Mouse (Mus musculus): ENCODE results near the gene Fkbp8. TPM values are rescaled to one million over a fixed set of nuclear protein-coding genes. Genes with fewer than 3 reads are reported as not detected.
A peak's percentile ranks its signal among the peaks of the same experiment; 100 is the strongest.

The Fkbp8 gene
- total RNA-seq, 2 experiments from 2014 or later: 28.9 to 94.6 TPM

DNA sequence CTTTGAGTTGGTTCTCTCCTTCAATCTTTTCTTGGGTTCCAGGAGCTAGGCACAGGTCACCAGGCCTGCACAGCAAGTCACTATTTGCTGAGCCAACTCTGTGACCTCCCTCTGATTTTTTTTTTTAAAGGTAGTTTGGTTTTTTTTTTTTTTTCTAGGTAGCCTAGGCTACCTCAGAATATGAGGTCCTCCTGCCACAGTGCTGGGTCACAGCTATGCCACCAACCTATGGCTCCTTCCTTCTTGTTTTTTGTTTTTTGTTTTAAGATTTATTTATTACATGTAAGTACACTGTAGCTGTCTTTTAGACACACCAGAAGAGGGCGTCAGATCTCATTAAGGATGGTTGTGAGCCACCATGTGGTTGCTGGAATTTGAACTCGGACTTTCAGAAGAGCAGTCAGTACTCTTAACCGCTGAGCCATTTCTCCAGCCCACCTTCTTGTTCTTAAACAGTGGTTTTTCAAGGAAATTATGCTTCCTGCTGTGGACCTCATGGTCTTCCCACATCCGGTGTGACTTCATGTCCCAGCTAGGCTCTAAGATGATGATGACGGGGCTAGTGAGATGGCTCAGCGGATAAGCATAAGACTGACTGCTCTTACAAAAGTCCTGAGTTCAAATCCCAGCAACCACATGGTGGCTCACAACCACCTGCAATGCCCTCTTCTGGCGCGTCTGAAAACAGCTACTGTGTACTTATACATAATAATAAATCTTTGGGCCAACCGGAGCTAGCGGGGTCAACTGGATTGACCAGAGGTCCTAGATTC is 22.1 kb downstream of the Fkbp8 start:
- no peak for ATAC-seq (replicated peaks; ENCODE audit: low FRiP score, poor library complexity, severe bottlenecking)

DNA sequence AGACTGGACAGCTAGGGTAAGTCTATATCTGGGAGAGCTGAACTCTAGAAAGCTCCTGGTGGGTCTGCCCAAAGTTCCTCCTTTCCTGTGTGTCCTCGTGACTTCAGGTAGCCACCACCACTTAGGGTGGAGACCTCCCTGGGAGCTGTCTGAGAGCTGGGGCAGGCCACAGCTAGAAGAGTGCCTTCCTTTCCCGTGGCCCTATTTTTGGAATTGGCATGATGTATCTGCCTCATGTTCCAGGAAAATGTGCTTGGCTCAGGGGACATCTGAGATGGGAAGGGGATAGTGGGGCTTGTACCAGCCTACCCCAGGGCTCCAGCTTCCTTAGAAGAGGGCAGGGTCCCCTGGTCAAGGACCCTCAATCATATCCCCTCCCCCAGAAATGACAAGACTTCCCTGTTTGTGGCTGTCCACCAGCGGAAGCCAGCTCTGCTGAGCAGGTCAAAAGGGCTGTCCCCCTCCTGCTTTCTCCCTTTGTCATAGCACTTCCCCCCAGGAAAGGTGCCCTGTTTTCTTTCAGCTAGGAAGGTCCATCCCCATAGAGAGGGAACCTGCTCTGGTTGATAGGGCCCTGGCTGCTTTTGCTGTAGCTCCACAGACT is 24.1 kb downstream of the Fkbp8 start:
- ATAC-seq (replicated peaks; ENCODE audit: low FRiP score, poor library complexity, severe bottlenecking): no peak

DNA sequence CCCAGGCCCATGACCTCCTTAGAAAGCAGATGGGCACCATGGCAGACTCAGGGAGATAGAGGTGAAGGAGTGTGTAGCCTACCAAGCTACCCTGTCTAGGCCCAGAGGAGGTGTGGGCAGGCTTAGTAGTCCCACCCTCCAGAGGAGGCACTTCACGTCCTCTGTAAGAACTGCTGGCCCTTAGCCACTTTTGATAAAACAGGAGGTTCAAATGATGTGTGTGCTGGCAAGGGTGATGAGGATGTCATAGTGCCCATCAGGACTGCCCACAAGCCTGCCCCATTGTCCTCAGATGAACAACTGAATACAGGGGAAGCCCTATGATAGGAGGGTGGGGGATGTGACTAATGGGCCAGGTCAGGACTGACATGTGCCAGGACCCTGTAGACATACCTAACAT is 25.3 kb downstream of the Fkbp8 start:
- ATAC-seq (replicated peaks; ENCODE audit: low FRiP score, poor library complexity, severe bottlenecking): no peak

DNA sequence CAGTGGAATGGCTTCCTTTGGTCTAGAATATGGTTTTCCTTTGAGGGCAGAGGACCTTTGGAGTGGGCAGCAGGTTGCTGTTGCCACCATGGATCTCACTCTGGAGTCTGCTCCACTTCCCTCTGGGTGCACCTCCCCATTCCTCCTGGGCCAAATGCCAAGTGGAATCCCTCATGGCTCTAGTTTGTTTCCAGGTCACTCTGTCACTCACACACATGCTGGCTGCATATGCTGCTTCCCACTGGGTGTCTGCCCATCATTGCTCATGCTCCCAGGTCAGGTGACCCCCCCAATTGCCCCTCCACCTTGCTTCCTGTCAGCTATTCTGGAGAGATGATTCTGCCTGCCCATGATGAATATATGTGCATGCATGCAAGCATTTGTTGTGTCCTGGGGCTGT is 26.2 kb downstream of the Fkbp8 start:
- ATAC-seq (replicated peaks; ENCODE audit: low FRiP score, poor library complexity, severe bottlenecking): no peak

DNA sequence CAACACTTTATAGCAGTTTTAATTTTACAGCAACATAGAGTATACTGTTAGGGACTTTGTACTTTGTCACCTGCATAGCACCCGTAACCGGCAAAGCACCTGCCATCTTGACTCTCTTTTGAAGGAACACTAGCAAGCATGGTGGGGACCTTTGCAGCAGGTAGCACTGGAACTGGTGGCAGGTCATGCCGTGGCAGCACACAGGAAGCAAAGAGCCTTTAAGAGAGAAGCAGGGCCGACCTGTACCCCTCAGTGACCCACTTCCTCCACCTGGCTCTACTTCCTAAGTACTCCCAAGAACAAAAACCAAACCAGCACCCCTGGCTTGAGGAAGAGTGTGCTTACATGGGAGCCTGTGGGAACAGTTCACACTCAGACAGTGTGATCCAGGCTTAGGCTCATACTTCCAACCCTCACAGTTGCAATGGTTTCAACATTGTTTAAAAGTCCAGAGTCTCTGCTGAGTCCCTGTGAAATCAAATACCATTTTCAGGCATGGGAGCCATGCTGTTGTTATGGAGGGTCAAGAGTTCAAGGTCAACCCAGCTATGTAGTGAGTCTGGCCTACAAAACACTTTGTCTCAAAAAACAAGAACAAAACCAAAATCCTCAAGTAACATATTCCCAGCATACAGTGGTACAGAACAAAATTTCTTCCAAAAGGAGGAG is 27.7 kb downstream of the Fkbp8 start:
- no peak for ATAC-seq (replicated peaks; ENCODE audit: low FRiP score, poor library complexity, severe bottlenecking)

DNA sequence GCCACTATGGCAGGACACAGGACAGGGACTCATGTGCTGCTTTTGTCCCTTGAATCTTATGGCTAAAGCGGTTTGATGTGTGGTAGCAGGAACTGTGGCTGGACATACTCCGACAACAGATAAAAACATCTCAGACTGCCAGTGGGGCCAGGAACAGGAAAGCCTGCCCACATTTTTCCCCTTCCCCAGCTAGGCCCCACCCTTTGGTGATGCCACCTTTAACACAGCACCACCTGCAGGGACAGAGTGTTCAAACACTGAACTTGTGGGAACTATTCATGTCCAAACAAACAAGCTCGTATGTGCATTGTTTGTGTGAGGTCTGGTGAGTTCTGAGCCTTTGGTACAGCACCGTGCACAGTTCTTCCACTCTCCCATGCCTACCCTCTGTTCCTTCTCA is 30.8 kb downstream of the Fkbp8 start:
- ATAC-seq (replicated peaks; ENCODE audit: low FRiP score, poor library complexity, severe bottlenecking): no peak

DNA sequence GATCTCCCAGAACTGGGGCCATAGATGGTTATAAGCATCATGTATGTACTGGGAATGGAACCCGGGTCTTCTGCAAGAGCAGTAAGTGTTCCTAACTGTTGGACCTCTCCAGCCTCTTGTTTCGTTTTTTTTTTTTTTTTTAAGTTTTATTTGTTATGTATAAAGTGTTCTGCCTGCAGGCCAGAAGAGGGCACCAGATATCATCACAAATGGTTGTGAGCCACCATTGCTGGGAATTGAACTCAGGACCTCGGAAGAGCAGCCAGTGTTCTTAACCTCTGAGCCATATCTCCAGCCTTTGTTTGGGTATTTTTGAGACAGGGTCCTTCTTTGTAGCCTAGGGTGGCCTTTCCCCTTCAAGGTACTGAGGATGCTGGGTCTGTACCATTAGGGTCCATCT is 31.5 kb downstream of the Fkbp8 start:
- ATAC-seq (replicated peaks; ENCODE audit: low FRiP score, poor library complexity, severe bottlenecking): no peak

DNA sequence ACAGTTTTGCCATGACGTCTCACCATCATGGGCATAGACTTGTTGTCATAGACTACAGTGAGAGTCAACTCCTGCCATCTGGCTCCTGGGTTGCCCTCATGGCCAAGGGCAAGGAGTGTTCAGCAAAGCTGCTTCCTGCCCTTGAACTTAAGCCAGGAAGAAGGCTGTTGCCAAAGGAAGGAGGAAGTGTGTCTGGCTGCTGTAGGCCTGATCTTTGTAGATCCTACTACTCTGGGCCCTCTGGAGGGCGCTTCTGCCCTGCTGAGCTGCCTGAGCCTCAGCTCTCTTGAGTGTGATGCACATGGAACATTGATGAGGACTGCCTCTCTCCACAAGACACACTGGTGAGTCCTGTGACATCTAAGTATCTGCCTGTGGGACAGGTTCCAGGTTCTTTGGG is 32.6 kb downstream of the Fkbp8 start:
- no peak for ATAC-seq (replicated peaks; ENCODE audit: low FRiP score, poor library complexity, severe bottlenecking)

DNA sequence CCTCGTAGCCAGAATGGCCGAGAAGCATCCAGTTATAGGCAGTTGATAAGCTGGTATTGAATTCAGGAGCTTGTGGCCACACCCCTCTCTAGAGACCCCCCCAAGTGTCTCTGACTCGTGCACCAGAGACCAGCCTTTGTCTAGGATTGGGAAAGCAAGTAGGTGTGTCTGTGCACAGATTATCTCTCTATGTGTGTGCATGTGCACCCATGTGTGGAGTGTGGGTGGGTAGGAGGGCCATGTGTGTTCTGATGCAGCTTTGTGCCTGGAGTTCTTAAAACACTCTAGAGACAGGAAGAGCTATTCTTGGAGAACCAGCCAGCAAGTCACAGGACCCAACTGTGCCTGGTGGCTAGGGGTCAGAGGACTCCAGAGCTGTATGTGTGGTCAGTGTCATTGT is 33.0 kb downstream of the Fkbp8 start:
- ATAC-seq (replicated peaks; ENCODE audit: low FRiP score, poor library complexity, severe bottlenecking): no peak

DNA sequence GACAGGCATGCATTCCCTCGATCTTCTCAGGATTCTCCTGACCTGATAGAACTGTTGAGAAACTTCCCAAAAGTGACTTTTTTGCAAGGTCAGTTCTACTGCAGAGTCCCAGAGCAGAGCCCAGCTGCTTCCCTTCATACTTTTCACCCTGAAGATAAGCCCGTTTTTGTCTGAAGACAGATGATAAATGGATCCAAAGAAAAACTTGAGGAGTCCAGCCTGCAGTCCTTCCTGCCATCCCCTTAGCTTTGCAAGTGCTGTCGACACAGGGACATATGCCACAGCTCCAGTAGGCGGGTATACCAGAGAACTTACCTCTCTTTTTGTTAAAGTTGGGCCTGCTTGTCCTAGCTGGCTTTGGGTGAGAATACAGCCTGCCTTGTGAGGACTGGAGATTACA is 33.8 kb downstream of the Fkbp8 start:
- ATAC-seq (replicated peaks; ENCODE audit: low FRiP score, poor library complexity, severe bottlenecking): no peak

DNA sequence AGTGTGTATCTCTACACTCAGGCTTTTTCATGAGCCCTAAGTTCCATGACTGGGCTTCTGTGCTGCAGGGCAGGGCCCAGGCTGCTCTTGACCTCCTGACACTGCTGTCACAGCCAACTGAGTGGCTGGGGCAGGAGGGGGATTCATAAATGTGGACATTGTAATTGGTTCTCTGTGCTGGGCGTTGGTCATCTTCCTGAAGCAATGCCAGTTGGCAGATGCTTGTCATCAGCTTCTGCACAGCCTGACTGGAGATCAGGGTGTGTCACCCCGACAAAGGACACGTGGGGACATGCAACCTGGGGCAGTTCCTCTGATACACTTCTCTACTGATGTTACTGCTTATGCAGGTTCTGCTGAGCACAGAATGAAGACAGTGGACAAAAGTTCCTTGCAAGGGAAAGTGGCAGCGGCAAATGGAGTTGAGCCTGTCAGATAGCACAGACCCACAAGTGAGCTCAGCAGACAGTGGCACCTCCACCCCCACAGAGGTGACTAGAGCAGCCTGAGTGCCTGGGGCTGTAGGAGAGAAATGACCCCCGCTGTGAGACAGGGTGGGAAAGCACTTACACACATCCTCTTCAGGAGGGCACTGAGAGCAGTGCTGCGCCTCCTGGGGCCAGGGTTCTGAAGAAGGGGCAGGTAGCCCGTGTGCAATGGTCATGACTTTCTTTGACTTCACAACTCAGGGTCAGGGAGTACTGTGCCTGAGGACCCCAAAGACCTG is 34.4 kb downstream of the Fkbp8 start:
- ATAC-seq (replicated peaks; ENCODE audit: low FRiP score, poor library complexity, severe bottlenecking): peak; percentile 47

DNA sequence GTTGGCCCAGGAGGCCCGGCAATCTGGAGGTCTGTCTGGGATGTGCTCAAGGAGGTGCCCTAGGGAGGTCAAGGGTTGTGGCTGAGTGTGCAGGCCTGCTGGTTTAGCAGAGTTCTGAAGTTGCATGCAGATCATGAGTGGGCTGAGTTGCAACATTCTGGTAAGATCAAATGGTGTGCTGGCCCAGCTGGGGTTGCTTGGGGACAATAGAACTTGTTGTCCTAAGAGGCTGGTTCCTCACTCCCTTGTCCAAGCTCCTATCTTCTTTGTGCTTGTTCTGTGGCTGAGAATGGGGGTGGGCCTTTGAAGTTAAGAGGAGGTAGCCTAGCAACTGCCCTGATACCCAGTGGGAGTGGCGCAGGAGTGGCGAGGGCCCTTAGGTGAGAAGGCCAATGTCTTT is 35.3 kb downstream of the Fkbp8 start:
- ATAC-seq (replicated peaks; ENCODE audit: low FRiP score, poor library complexity, severe bottlenecking): no peak

DNA sequence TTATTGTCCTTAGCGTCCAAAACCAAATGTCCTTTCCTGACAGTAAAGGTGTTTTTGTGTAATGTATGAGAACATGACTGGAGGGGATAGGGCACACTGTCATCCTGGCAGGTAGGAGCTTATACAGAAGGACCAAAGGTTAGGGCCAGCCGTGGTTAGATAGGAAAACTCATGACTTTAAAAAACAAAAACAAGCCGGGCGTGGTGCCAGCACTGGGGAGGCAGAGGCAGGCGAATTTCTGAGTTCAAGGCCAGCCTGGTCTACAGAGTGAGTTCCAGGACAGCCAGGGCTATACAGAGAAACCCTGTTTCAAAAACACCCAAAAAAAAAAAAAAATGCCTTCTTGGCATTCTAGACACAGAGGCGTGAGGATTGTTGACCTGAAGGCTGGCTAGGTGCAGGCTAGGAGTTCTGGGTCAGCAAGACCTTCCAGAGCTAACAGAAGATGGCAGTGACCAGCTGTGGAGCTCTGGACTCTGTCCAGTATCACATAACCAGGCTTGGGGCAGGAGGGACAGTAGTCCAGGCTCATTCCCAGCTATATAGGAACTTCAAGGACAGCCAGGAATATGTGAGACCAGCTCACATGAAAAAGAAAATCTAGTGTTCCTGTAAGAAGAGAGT is 36.4 kb downstream of the Fkbp8 start:
- ATAC-seq (replicated peaks; ENCODE audit: low FRiP score, poor library complexity, severe bottlenecking): no peak

DNA sequence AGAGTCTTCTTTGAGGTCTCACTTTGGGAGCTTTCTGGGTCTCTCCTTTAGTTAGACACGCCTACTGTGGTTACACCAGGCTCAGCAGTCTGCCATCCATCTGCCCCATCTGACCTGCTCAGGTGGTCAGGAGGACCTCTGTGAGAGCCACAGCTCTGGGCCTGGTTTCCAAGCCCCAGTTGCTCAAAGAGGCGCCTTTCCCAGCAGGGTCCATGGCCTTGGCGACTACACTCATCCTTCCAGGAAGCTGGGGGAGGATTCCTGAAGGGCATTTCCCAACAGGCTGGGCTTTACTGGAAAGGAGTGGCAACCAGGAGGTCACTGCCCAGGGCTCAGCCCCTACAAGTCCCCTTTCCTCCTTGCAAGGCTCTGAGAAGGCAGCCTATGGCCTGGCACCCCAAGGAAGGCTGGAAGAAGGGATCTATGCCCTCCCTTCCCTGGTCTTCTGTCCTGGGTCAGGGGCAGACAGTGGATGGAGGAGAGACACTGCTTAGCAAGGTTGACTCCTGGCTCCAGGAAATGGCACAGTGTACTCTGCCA is 37.2 kb downstream of the Fkbp8 start:
- no peak for ATAC-seq (replicated peaks; ENCODE audit: low FRiP score, poor library complexity, severe bottlenecking)

DNA sequence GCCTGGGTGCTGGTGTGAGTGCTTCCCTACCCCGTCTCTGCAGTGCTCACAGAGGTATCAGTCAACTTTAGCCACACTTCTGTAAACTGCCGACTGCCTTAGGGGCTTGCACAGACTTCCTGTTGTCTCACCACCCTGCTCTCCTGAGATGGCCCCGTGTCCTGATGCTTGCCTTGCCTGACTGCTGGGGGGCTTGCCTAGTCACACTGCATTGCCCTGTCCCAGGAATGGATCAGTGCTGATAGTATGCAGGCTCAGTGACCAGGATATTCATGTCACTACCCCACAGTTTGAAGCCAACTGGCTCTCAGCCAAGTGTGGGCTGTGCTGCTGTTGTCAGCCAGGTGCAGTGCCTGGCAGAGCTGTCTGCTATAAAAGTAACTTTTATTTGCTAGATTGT is 38.0 kb downstream of the Fkbp8 start:
- peak; percentile 49; the same call in 1 of the 2 replicates for ATAC-seq (replicated peaks; ENCODE audit: low FRiP score, poor library complexity, severe bottlenecking)

DNA sequence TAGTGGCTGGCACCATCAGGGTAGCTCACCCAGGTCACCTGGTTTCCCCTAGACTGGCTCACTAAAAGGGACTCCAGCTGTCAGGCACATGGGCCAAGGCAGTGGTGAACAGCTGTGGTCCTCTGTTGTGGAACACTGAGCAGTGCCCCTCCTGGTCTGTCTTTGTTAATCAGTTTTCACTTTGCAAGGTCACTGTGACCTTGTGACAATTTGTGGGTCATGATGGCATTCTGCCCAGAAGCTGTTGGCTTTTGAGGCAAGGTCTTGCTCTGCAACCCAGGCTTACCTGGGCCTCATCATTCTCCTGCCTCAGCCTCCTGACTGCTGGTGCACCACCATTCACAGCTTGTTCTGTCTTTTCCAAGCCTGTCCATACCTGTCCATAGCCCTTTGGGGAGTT is 42.8 kb downstream of the Fkbp8 start:
- no peak for ATAC-seq (replicated peaks; ENCODE audit: low FRiP score, poor library complexity, severe bottlenecking)

DNA sequence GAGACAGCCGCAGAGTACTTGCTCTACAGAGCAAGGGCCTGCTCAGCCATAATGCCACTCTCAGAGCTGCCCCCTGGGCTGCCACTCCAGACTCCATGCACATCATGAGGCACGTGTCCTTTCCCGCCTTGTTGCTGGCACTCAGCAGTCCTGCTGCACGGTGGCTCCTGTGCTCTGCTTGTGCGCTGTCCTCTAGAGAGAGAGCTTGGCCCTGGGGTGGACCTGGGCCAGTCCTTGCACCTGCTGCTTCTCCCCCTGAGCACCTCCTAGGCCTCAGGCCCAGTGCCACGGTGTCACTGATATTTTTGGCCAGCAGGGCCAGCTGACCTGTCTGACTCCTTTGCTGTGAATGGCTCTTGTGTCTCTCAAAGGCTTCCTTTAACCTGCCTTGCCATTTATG is 43.5 kb downstream of the Fkbp8 start:
- ATAC-seq (replicated peaks; ENCODE audit: low FRiP score, poor library complexity, severe bottlenecking): no peak

DNA sequence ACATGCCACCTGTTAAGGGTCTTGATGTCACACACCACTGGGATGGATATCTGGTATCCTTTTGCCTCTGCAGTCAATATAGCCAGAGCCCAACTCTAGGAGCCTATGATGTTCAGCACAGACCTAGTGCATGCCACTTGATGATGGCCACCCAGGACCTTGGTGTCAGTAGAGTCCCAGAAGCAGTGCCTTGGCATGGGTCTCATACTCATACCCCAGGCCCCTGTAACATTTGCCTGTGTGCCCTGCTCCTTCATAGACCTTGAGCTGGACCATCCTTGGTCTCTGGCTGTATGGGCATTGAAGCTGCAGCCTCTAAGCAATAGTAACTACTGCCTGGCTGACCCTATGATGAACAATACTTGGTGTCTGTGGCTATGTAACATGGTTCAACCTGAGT is 46.8 kb downstream of the Fkbp8 start:
- ATAC-seq (replicated peaks; ENCODE audit: low FRiP score, poor library complexity, severe bottlenecking): no peak

DNA sequence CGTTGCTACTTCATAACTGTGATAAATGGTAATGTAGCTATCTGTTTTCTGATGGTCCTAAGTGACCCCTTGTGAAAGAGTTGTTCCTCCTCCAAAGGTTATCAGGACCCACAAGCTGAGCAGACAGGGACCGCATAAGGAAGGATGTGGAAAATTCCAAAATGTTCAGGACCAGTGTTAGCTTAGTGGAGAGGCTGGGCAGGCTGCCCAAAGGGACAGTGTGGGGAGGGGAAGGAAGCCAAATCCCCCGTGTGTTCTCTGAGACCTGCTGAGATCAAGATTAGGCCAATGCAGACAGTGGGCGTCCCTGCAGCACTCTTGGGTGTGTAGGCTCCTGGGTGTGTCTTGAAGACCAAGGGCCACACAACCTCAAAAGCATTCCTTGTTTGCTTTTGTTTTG is 47.4 kb downstream of the Fkbp8 start:
- ATAC-seq (replicated peaks; ENCODE audit: low FRiP score, poor library complexity, severe bottlenecking): no peak

DNA sequence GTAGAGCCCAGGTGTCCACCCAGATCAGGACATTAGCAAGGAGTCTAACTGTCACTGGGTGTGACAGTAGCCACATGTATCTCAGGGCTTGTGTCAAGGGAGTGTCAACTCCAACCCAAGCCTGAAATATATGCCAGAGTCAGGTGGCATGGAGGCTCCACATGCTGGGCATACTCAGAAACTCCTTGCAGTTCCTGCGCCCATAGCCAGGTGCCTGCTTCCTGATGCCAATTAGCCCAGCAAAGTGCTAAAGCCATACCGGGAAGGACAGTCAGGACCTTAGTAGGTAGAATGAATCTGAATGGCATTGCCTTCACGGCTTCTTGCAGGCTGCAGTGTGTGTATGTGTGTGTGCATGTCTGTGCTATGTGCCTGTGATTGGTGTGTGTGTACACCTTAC is 49.7 kb downstream of the Fkbp8 start:
- no peak for ATAC-seq (replicated peaks; ENCODE audit: low FRiP score, poor library complexity, severe bottlenecking)
